21 mouse cellular contexts compared by ENCODE assay signal in genomic region chr15:85748466-85748865, GRCm38 (mm10). TPM values are rescaled to one million over a fixed set of nuclear protein-coding genes. Genes with fewer than 3 reads are reported as not detected.
"Had no signal": no experiment of that assay in that cellular context is flagged by ENCODE, and none has a peak within 500 bp of the region (broad histone marks: within the 10 kb centered on the region; RNA-seq: fewer than 3 reads in every experiment).

No protein-coding gene starts in this region.

- DNase-seq: gastrocnemius, postnatal 14 days; gastrocnemius, postnatal 36 days; heart, adult 18-20 months; heart, postnatal 14 days; heart, postnatal 36 days; kidney, adult 11 months; kidney, postnatal 14 days; layer of hippocampus, adult 9-11 months; layer of hippocampus, postnatal 36 days; left cerebral cortex, postnatal 4 days had no signal

- H3K4me3 ChIP-seq: hindbrain, embryonic 13.5 days; hindbrain, embryonic 15.5 days; kidney, embryonic 15.5 days; limb, embryonic 13.5 days; limb, embryonic 15.5 days had no signal

- H3K36me3 ChIP-seq: hindbrain, embryonic 13.5 days; hindbrain, embryonic 15.5 days; kidney, embryonic 15.5 days; limb, embryonic 13.5 days; limb, embryonic 15.5 days had no signal

- H3K4me2 ChIP-seq: heart, embryonic 11.5 days; hindbrain, embryonic 13.5 days; hindbrain, embryonic 15.5 days; kidney, embryonic 15.5 days; limb, embryonic 13.5 days; limb, embryonic 15.5 days; liver, embryonic 11.5 days had no signal

- H3K9me3 ChIP-seq: kidney, embryonic 15.5 days; limb, embryonic 15.5 days had no signal

- H3K9ac ChIP-seq: hindbrain, embryonic 13.5 days; hindbrain, embryonic 15.5 days; kidney, embryonic 15.5 days; limb, embryonic 13.5 days; limb, embryonic 15.5 days; liver, embryonic 14.5 days had no signal

- H3K4me1 ChIP-seq: hindbrain, embryonic 13.5 days; hindbrain, embryonic 15.5 days; limb, embryonic 13.5 days; limb, embryonic 15.5 days had no signal

- H3K27me3 ChIP-seq: hindbrain, embryonic 15.5 days; limb, embryonic 13.5 days had no signal

- ATAC-seq: hindbrain, postnatal 0 days had no signal

- H3K27ac ChIP-seq: hindbrain, embryonic 13.5 days; hindbrain, embryonic 15.5 days; hindbrain, postnatal 0 days; kidney, embryonic 15.5 days; kidney, postnatal 0 days; limb, embryonic 13.5 days; limb, embryonic 15.5 days; liver, embryonic 14.5 days had no signal

RNA-seq across cellular contexts. Expression of gene Ppara, which starts 13.7 kb away (rescaled TPM):
- total RNA-seq: hematopoietic stem cell, adult 5-6 weeks had no signal
